Mouse (Mus musculus) stomach, postnatal 0 days (tissue): ENCODE measurements at regions not wholly inside any gene's neighbourhood (a gene's known extent, or its start where the extent isn't known, plus 50 kb on each side); places are given as distances from the start of the nearest gene placed in this dataset.

Experiments
- CTCF ChIP-seq: IDR thresholded peaks from 2 replicates; pipeline ENCODE4 v1.5.1; 2016; ENCODE audit warnings: antibody characterized with exemption, low read depth, mild to moderate bottlenecking, moderate library complexity
- EP300 ChIP-seq: optimal IDR thresholded peaks from 2 replicates; pipeline ENCODE3; 2016; ENCODE audit warnings: antibody characterized with exemption

GRCm38 (mm10) chr13:60270526-60270925 lies 93.4 kb upstream of the Gas1 start:
- TF ChIP-seq CTCF, result no peak
- TF ChIP-seq EP300, result no peak
